Mouse (Mus musculus) liver, postnatal 0 days (tissue): ENCODE measurements around the gene Map1a.

Source experiments
- CTCF ChIP-seq: sonication (generic); IDR thresholded peaks from 2 replicates; pipeline ENCODE4 v1.5.1; 2016; ENCODE audit warnings: antibody characterized with exemption, low read depth
- EP300 ChIP-seq: IDR thresholded peaks from 2 replicates; pipeline ENCODE4 v1.6.1; 2016; ENCODE audit warnings: antibody characterized with exemption, low read depth, mild to moderate bottlenecking

- no peak for TF ChIP-seq CTCF
- TF ChIP-seq EP300 = no peak
Observed at GRCm38 (mm10) chr2:121271928-121272516, 17.4 kb upstream of the Map1a start.
